Mouse (Mus musculus): ENCODE measurements around the gene Atic. TPM values are rescaled to one million over a fixed set of nuclear protein-coding genes. Genes with fewer than 3 reads are reported as not detected.

Atic gene
- total and polyA plus RNA-seq, 2 experiments = 14.0 to 14.7 TPM

DNA sequence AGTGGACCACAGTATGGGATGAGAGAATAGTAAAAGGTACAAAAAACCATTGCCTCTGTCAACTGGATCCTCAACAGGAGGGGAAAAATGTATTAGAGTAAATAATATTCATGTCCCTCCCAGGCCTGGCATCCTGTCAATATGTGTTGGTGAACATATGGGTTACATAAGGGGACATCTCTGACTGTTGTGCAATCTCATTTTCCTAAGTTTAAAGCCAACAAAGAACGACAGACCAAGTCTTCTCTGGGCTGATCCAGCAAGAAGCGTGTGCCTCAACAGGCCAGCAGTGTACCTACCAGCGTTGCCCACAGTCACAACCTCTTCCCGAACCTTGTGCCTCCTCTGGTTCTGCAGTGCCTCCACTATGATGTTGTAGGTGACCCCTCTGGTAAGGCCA lies 38.4 kb downstream of the Atic start:
- DNase-seq (ENCODE audit: extremely low read depth, low read depth, low spot score) = no peak
- TF ChIP-seq CTCF (IDR thresholded peaks at IDR 0.05; ENCODE audit: low read depth, low read length) = no peak
- no peak for TF ChIP-seq POLR2A (IDR thresholded peaks at IDR 0.05; ENCODE audit: extremely low read depth, insufficient read depth, low read length)
- Histone ChIP-seq H3K4me1 (ENCODE audit: control insufficient read depth, insufficient read depth, low read length) (no peaks in the 10 kb centered on the region), H3K9ac (ENCODE audit: low read depth, low read length) (no peak overlapping the region), H3K4me3 (ENCODE audit: insufficient read depth, low read depth, low read length) (no peak overlapping the region), H3K27me3 (ENCODE audit: control insufficient read depth, insufficient read depth, low read length) (no peaks in the 10 kb centered on the region), H3K79me2 (ENCODE audit: control insufficient read depth, insufficient read depth, low read length) (no peaks in the 10 kb centered on the region), H3K27ac (replicated peaks; ENCODE audit: insufficient read depth, low read depth, low read length) (no peak overlapping the region), H3K36me3 (ENCODE audit: control insufficient read depth, insufficient read depth, low read length) (peaks cover 87% of the 10 kb centered on the region)
- 57% methylated on average over 4 of the region's 4 CpGs for WGBS

DNA sequence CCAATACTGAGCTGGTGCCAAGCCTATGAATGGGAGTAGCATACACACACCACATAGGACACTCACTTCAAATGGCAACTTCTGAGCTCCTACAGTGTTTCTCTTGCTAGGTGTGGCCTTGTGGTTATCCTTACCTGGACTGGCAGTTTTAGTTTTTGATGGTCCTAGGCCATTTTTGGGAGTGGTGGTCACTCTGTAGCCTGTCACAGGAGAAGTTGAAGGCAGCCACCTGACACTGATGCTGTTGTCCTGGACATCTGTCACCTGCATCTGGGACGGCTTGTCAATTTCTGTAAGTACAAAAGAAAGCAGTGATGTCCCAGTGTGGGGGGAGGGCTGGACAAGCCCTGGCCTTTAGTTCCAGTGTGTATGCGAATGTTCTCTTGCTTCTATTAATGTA lies 48.8 kb downstream of the Atic start:
- H3K79me2 ChIP-seq (ENCODE audit: control insufficient read depth, insufficient read depth, low read length) = no peaks in the 10 kb centered on the region
- peaks cover 88% of the 10 kb centered on the region for H3K36me3 ChIP-seq (ENCODE audit: control insufficient read depth, insufficient read depth, low read length)
- no peak overlapping the region for H3K27ac ChIP-seq (replicated peaks; ENCODE audit: insufficient read depth, low read depth, low read length)
- 75% methylated on average over 2 of the region's 2 CpGs for WGBS
- H3K4me1 ChIP-seq (ENCODE audit: control insufficient read depth, insufficient read depth, low read length) = no peaks in the 10 kb centered on the region
- no peak overlapping the region for H3K4me3 ChIP-seq (ENCODE audit: insufficient read depth, low read depth, low read length)
- DNase-seq (ENCODE audit: extremely low read depth, low read depth, low spot score) = no peak
- H3K9ac ChIP-seq (ENCODE audit: low read depth, low read length) = no peak overlapping the region
- TF ChIP-seq CTCF (IDR thresholded peaks at IDR 0.05; ENCODE audit: low read depth, low read length) (no peak), POLR2A (IDR thresholded peaks at IDR 0.05; ENCODE audit: extremely low read depth, insufficient read depth, low read length) (no peak)
- H3K27me3 ChIP-seq (ENCODE audit: control insufficient read depth, insufficient read depth, low read length) = no peaks in the 10 kb centered on the region

DNA sequence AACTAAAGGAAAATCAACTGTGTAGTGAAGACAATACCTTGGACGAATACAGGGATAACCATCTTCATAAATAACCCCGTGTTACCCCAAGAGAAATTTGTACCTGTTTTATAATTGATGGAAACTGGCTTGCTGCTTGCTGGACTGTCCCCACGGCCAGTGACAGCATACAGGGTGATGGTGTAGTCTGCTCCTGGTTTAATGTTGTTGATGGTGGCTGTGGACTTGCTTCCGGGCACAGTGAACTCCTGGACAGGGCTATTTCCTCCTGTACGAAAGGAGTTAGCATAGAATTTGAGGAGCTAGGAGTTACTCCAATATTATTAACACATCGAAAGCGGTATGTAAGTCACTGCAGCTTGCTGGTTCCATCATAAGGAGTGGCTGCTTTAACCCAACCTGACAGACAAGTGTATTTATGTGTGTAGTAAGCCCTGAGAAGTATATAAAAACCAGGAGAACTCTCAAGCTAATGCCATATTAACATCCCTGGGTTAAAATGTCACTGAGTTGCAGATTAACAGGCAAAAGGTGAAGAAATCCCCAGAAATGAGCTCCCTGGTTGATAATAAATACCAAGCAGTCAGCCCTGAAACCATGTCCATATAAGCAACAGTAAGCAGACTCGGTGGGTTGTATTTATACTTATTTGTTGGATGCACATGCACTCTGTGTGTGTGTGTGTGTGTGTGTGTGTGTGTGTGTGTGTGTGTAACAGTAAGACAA lies 49.8 kb downstream of the Atic start:
- peaks cover 90% of the 10 kb centered on the region for H3K36me3 ChIP-seq (ENCODE audit: control insufficient read depth, insufficient read depth, low read length)
- WGBS = 86% methylated on average over 8 of the region's 8 CpGs
- H3K27ac ChIP-seq (replicated peaks; ENCODE audit: insufficient read depth, low read depth, low read length) = no peak overlapping the region
- H3K27me3 ChIP-seq (ENCODE audit: control insufficient read depth, insufficient read depth, low read length) = no peaks in the 10 kb centered on the region
- H3K9ac ChIP-seq (ENCODE audit: low read depth, low read length) = no peak overlapping the region
- no peaks in the 10 kb centered on the region for H3K79me2 ChIP-seq (ENCODE audit: control insufficient read depth, insufficient read depth, low read length)
- DNase-seq (ENCODE audit: extremely low read depth, low read depth, low spot score) = no peak
- no peaks in the 10 kb centered on the region for H3K4me1 ChIP-seq (ENCODE audit: control insufficient read depth, insufficient read depth, low read length)
- no peak overlapping the region for H3K4me3 ChIP-seq (ENCODE audit: insufficient read depth, low read depth, low read length)
- TF ChIP-seq CTCF (IDR thresholded peaks at IDR 0.05; ENCODE audit: low read depth, low read length) (no peak), POLR2A (IDR thresholded peaks at IDR 0.05; ENCODE audit: extremely low read depth, insufficient read depth, low read length) (no peak)

DNA sequence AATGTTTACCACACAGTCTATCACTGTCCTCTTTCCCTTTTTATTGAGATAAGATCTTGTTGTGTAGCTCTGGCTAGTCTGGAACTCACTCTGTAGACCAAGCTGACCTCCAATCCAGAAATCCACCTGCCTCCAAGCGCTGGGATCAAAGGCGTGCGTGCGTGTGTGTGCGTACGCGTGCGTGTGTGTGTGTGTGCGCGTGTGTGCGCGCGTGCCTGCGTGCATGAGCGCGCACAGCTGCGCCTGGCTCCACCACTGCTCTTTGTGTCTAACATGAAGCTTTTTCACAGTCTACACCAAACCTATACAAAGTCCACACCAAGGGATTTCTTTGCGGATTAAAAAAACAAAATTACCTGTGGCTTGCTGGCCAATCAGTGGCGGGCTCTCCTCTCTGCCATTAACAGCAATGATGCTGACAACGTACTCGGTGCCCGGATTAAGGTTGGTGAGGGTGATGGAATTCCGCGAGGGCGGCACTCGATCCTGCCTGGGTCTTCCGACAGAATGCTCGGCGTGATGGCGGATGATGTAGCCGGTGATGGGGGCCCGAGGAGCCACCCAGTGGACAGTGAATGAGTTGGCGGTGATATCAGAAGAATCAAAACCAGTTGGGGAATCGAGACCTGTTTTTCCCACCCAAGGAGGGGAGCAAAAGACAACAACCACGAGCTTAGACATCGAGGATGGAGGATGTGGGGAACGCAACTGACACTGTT lies 52.3 kb downstream of the Atic start:
- Histone ChIP-seq H3K27ac (replicated peaks; ENCODE audit: insufficient read depth, low read depth, low read length) (no peak overlapping the region), H3K36me3 (ENCODE audit: control insufficient read depth, insufficient read depth, low read length) (peaks cover 92% of the 10 kb centered on the region), H3K4me1 (ENCODE audit: control insufficient read depth, insufficient read depth, low read length) (no peaks in the 10 kb centered on the region), H3K27me3 (ENCODE audit: control insufficient read depth, insufficient read depth, low read length) (no peaks in the 10 kb centered on the region), H3K4me3 (ENCODE audit: insufficient read depth, low read depth, low read length) (no peak overlapping the region), H3K9ac (ENCODE audit: low read depth, low read length) (no peak overlapping the region), H3K79me2 (ENCODE audit: control insufficient read depth, insufficient read depth, low read length) (no peaks in the 10 kb centered on the region)
- DNase-seq (ENCODE audit: extremely low read depth, low read depth, low spot score) = no peak
- WGBS = 94% methylated on average over 37 of the region's 37 CpGs
- TF ChIP-seq POLR2A (IDR thresholded peaks at IDR 0.05; ENCODE audit: extremely low read depth, insufficient read depth, low read length) (no peak), CTCF (IDR thresholded peaks at IDR 0.05; ENCODE audit: low read depth, low read length) (no peak)

DNA sequence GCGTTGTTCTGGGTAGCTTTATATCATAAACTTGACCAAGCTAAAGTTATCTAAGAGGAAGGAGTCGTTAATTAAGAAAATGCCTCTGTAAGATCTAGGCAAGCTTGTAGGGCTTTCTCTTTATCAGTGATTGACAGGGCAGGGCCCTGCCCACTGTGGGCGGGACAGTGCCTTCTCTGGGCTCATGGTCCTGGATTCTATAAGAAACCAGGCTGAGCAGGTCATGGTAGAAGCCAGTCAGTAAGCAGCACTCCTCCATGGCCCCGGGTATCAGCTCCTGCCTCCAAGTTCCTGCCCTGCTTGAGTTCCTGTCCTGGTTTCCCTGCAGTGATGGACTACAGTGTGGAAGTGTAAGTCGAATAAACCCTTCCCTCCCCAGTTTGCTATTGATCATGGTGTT lies 53.0 kb downstream of the Atic start:
- H3K79me2 ChIP-seq (ENCODE audit: control insufficient read depth, insufficient read depth, low read length) = no peaks in the 10 kb centered on the region

DNA sequence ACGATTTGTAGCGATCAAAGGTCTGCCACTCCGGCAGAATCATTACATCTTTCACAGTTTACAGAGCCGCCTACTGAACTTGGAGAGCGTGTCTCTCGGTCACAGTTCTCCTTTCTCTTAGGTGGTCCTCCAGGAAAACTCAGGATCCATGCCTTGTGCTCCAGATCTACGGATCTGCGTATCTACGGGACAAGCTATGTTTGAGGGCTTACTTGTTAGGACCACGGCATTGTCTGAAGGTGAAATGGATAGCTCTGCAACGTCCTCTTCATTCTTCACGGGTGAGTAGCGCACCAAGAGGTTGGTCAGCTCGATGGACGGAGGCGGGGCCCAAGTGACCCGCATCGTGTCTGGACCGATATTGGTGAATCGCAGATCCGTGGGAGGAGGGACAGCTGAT lies 55.3 kb downstream of the Atic start:
- TF ChIP-seq POLR2A (IDR thresholded peaks at IDR 0.05; ENCODE audit: extremely low read depth, insufficient read depth, low read length) (no peak), CTCF (IDR thresholded peaks at IDR 0.05; ENCODE audit: low read depth, low read length) (no peak)
- H3K27ac ChIP-seq (replicated peaks; ENCODE audit: insufficient read depth, low read depth, low read length) = no peak overlapping the region
- H3K36me3 ChIP-seq (ENCODE audit: control insufficient read depth, insufficient read depth, low read length) = peaks cover 93% of the 10 kb centered on the region
- no peaks in the 10 kb centered on the region for H3K4me1 ChIP-seq (ENCODE audit: control insufficient read depth, insufficient read depth, low read length)
- no peak overlapping the region for H3K9ac ChIP-seq (ENCODE audit: low read depth, low read length)
- DNase-seq (ENCODE audit: extremely low read depth, low read depth, low spot score) = no peak
- no peaks in the 10 kb centered on the region for H3K27me3 ChIP-seq (ENCODE audit: control insufficient read depth, insufficient read depth, low read length)
- H3K4me3 ChIP-seq (ENCODE audit: insufficient read depth, low read depth, low read length) = no peak overlapping the region
- no peaks in the 10 kb centered on the region for H3K79me2 ChIP-seq (ENCODE audit: control insufficient read depth, insufficient read depth, low read length)
- 87% methylated on average over 21 of the region's 21 CpGs for WGBS

More for the DNA sequence above, 53.0 kb downstream of the Atic start:
- WGBS = 72% methylated on average over 5 of the region's 5 CpGs
- Histone ChIP-seq H3K27ac (replicated peaks; ENCODE audit: insufficient read depth, low read depth, low read length) (no peak overlapping the region), H3K4me3 (ENCODE audit: insufficient read depth, low read depth, low read length) (no peak overlapping the region), H3K4me1 (ENCODE audit: control insufficient read depth, insufficient read depth, low read length) (no peaks in the 10 kb centered on the region), H3K9ac (ENCODE audit: low read depth, low read length) (no peak overlapping the region), H3K27me3 (ENCODE audit: control insufficient read depth, insufficient read depth, low read length) (no peaks in the 10 kb centered on the region), H3K36me3 (ENCODE audit: control insufficient read depth, insufficient read depth, low read length) (peaks cover 92% of the 10 kb centered on the region)
- TF ChIP-seq CTCF (IDR thresholded peaks at IDR 0.05; ENCODE audit: low read depth, low read length) (no peak), POLR2A (IDR thresholded peaks at IDR 0.05; ENCODE audit: extremely low read depth, insufficient read depth, low read length) (no peak)
- DNase-seq (ENCODE audit: extremely low read depth, low read depth, low spot score) = no peak

Data from liver, adult 2 months (tissue).